Mouse (Mus musculus): ENCODE measurements at regions not wholly inside any gene's neighbourhood (a gene's known extent, or its start where the extent isn't known, plus 50 kb on each side); places are given as distances from the start of the nearest gene placed in this dataset.

GRCm38 (mm10) chr6:94413987-94414360, 86.2 kb upstream of the Slc25a26 start:
- no peak overlapping the region for H3K4me3 ChIP-seq (replicated peaks)
- H3K4me1 ChIP-seq: no peaks in the 10 kb centered on the region
- H3K27me3 ChIP-seq: no peaks in the 10 kb centered on the region
- ATAC-seq (ENCODE audit: insufficient number of reproducible peaks, low FRiP score, low TSS enrichment, low read depth): no peak
- no peak overlapping the region for H3K4me2 ChIP-seq (replicated peaks)
- H3K36me3 ChIP-seq: no peaks in the 10 kb centered on the region
- no peaks in the 10 kb centered on the region for H3K9me3 ChIP-seq (replicated peaks)
- no peak overlapping the region for H3K27ac ChIP-seq (replicated peaks)
- WGBS: 62% methylated on average over 5 of the region's 5 CpGs
- no peak overlapping the region for H3K9ac ChIP-seq

DNA sequence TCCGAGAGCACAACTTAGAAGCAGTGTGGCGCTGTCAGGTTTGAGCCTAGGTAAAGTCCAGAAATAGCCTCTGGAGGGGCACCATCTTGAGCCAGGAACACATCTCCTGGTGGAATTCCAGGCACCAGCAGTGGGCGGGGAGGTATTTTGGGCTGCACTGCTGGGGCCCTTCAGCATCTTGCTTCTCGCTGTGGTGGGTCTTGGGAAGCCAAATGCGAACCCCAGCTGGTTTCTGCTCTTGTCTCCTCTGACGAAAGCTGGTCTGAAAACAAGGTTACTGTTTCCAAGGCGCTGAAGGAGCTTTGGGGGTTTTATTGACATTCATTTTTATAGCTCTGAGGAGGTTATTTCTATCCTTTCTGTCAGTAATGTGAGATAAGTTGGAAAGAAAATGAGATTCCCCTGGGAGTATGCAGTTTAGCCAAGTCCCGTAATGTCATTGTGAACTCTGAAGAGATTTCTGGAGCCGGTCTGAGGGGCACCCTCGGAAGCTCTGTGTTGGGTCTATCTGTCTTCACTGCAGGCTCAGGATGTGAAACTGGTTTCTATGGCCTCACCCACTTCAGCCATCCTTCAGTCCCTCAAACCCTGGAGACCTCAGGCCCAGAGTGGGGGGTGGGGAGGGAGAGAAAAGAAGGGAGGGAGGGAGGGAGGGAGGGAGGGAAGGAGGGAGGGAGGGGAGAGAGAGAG, 86.7 kb upstream of the Slc25a26 start:
- Histone ChIP-seq H3K27me3 (no peaks in the 10 kb centered on the region), H3K9ac (no peak overlapping the region), H3K4me3 (replicated peaks) (no peak overlapping the region), H3K36me3 (no peaks in the 10 kb centered on the region), H3K4me1 (no peaks in the 10 kb centered on the region), H3K9me3 (replicated peaks) (no peaks in the 10 kb centered on the region), H3K4me2 (replicated peaks) (no peak overlapping the region), H3K27ac (replicated peaks) (no peak overlapping the region)
- WGBS: 64% methylated on average over 10 of the region's 10 CpGs
- no peak for ATAC-seq (ENCODE audit: insufficient number of reproducible peaks, low FRiP score, low TSS enrichment, low read depth)

DNA sequence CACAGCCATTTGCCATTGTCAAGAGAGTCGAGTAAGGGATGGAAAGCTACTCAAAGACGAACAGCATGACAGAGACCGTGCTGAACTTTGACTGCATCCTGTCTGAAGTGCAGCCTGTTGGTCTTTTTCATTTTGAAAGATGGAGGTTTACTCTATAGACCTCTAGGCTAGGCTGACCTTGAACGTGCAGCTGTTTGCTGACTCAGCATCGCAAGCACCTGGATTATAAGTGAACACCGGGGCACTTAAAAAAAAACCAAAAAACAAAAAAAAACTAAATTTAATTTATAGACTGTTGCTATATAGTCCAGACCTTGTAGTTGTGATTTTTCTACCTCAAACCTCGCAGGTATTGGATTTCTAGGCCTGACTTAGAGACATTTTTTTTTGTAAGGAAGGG, 87.8 kb upstream of the Slc25a26 start:
- no peak overlapping the region for H3K4me2 ChIP-seq (replicated peaks)
- no peak for ATAC-seq (ENCODE audit: insufficient number of reproducible peaks, low FRiP score, low TSS enrichment, low read depth)
- WGBS: 87% methylated on average over 7 of the region's 7 CpGs
- no peak overlapping the region for H3K27ac ChIP-seq (replicated peaks)
- no peaks in the 10 kb centered on the region for H3K36me3 ChIP-seq
- no peaks in the 10 kb centered on the region for H3K9me3 ChIP-seq (replicated peaks)
- no peaks in the 10 kb centered on the region for H3K4me1 ChIP-seq
- no peaks in the 10 kb centered on the region for H3K27me3 ChIP-seq
- no peak overlapping the region for H3K9ac ChIP-seq
- no peak overlapping the region for H3K4me3 ChIP-seq (replicated peaks)

GRCm38 (mm10) chr6:94410480-94410879, 89.7 kb upstream of the Slc25a26 start:
- no peak overlapping the region for H3K4me3 ChIP-seq (replicated peaks)
- no peak overlapping the region for H3K27ac ChIP-seq (replicated peaks)
- no peak overlapping the region for H3K4me2 ChIP-seq (replicated peaks)
- H3K9ac ChIP-seq: no peak overlapping the region
- H3K36me3 ChIP-seq: no peaks in the 10 kb centered on the region
- no peaks in the 10 kb centered on the region for H3K9me3 ChIP-seq (replicated peaks)
- H3K4me1 ChIP-seq: no peaks in the 10 kb centered on the region
- H3K27me3 ChIP-seq: no peaks in the 10 kb centered on the region
- WGBS: 69% methylated on average over 2 of the region's 2 CpGs
- no peak for ATAC-seq (ENCODE audit: insufficient number of reproducible peaks, low FRiP score, low TSS enrichment, low read depth)

DNA sequence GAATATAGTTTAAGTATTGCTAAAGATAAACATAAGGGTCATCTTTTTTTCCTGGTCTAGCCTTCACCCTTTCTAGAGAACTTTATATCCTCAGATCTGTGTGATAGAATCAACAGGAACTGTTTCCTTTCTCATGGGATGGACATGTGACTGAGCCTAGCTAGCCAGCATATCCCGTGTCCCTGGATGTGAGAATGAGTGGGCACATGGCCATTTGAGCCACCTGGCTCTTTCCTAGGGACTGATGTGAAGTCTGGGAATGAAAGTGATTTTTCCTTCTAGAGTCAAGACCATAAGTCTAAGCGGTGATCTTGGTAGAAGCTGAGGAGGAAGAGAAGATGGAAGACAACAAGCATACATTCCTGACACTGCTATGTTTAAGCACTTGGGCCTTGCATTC, 91.1 kb upstream of the Slc25a26 start:
- H3K4me1 ChIP-seq: no peaks in the 10 kb centered on the region
- WGBS: 86% methylated on average over 2 of the region's 2 CpGs
- H3K9ac ChIP-seq: no peak overlapping the region
- H3K36me3 ChIP-seq: no peaks in the 10 kb centered on the region
- no peaks in the 10 kb centered on the region for H3K27me3 ChIP-seq
- no peak for ATAC-seq (ENCODE audit: insufficient number of reproducible peaks, low FRiP score, low TSS enrichment, low read depth)
- H3K9me3 ChIP-seq (replicated peaks): no peaks in the 10 kb centered on the region
- no peak overlapping the region for H3K4me2 ChIP-seq (replicated peaks)
- H3K4me3 ChIP-seq (replicated peaks): no peak overlapping the region
- H3K27ac ChIP-seq (replicated peaks): no peak overlapping the region

GRCm38 (mm10) chr6:94407751-94408150, 92.4 kb upstream of the Slc25a26 start:
- Histone ChIP-seq H3K4me2 (replicated peaks) (no peak overlapping the region), H3K27me3 (no peaks in the 10 kb centered on the region), H3K4me3 (replicated peaks) (no peak overlapping the region), H3K27ac (replicated peaks) (no peak overlapping the region), H3K9ac (no peak overlapping the region), H3K4me1 (no peaks in the 10 kb centered on the region), H3K36me3 (no peaks in the 10 kb centered on the region), H3K9me3 (replicated peaks) (no peaks in the 10 kb centered on the region)
- no peak for ATAC-seq (ENCODE audit: insufficient number of reproducible peaks, low FRiP score, low TSS enrichment, low read depth)
- 71% methylated on average over 4 of the region's 4 CpGs for WGBS

DNA sequence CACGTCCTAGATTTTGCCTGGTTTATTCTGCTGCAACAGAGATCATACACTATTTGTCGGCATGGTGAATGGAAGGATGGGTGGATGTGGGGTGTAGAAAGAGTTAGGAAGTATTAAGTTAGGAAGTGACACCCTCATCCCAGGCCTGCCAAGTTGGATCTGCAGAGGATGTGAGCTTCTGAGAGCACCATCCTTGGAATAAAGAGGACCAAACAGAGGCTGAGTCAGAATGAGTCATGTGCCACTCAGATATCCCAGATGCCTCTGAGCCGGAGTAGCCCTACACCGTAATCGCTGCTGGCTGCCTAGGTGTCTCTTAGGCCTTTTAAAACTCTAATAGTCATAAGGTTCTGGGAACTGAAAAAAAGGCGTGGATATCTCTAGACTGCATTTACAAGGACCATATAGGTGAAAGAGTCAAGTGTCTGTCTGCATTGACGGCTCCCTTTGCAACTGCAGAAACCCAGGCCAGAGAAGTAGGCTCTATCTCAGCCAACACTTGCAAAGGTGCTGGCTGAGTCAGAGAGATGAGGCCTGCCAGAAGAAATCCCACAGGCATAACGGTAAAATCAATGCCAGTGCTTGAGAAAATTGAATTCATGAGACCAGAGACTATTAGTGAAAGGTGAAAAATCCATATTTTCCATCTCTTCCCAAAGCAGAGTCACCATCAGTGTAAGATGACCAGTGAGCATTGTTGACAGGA, 94.6 kb upstream of the Slc25a26 start:
- peaks cover 8% of the 10 kb centered on the region; the same call in 1 of the 2 replicates for H3K4me1 ChIP-seq
- no peak overlapping the region for H3K9ac ChIP-seq
- H3K9me3 ChIP-seq (replicated peaks): no peaks in the 10 kb centered on the region
- no peak for ATAC-seq (ENCODE audit: insufficient number of reproducible peaks, low FRiP score, low TSS enrichment, low read depth)
- WGBS: 84% methylated on average over 8 of the region's 8 CpGs
- H3K4me3 ChIP-seq (replicated peaks): no peak overlapping the region
- no peak overlapping the region for H3K27ac ChIP-seq (replicated peaks)
- no peaks in the 10 kb centered on the region for H3K36me3 ChIP-seq
- H3K27me3 ChIP-seq: no peaks in the 10 kb centered on the region
- H3K4me2 ChIP-seq (replicated peaks): no peak overlapping the region

- H3K9ac ChIP-seq: no peak overlapping the region
- no peak overlapping the region for H3K4me2 ChIP-seq (replicated peaks)
- H3K9me3 ChIP-seq (replicated peaks): no peaks in the 10 kb centered on the region
- H3K4me3 ChIP-seq (replicated peaks): no peak overlapping the region
- no peaks in the 10 kb centered on the region for H3K27me3 ChIP-seq
- no peaks in the 10 kb centered on the region for H3K36me3 ChIP-seq
- WGBS: 54% methylated on average over 9 of the region's 9 CpGs
- peaks cover 10% of the 10 kb centered on the region; the same call in 1 of the 2 replicates for H3K4me1 ChIP-seq
- H3K27ac ChIP-seq (replicated peaks): no peak overlapping the region
- ATAC-seq (ENCODE audit: insufficient number of reproducible peaks, low FRiP score, low TSS enrichment, low read depth): no peak
These were observed 98.3 kb upstream of the Slc25a26 start for GRCm38 (mm10) chr6:94401617-94402481.

- no peak overlapping the region for H3K4me3 ChIP-seq (replicated peaks)
- no peaks in the 10 kb centered on the region for H3K9me3 ChIP-seq (replicated peaks)
- WGBS: 22% methylated on average over 14 of the region's 14 CpGs
- H3K27ac ChIP-seq (replicated peaks): no peak overlapping the region
- no peak for ATAC-seq (ENCODE audit: insufficient number of reproducible peaks, low FRiP score, low TSS enrichment, low read depth)
- no peaks in the 10 kb centered on the region for H3K27me3 ChIP-seq
- H3K36me3 ChIP-seq: no peaks in the 10 kb centered on the region
- H3K4me1 ChIP-seq: peaks cover 10% of the 10 kb centered on the region; the same call in 1 of the 2 replicates
- H3K9ac ChIP-seq: no peak overlapping the region
- peak overlapping the region; percentile 17; the same call in 1 of the 2 replicates for H3K4me2 ChIP-seq (replicated peaks)
These were observed 99.0 kb upstream of the Slc25a26 start for GRCm38 (mm10) chr6:94401061-94401591.

- peak overlapping the region; percentile 17 for H3K4me2 ChIP-seq (replicated peaks)
- H3K4me1 ChIP-seq: peaks cover 10% of the 10 kb centered on the region; the same call in 1 of the 2 replicates
- no peak for ATAC-seq (ENCODE audit: insufficient number of reproducible peaks, low FRiP score, low TSS enrichment, low read depth)
- no peaks in the 10 kb centered on the region for H3K27me3 ChIP-seq
- no peak overlapping the region for H3K27ac ChIP-seq (replicated peaks)
- H3K9me3 ChIP-seq (replicated peaks): no peaks in the 10 kb centered on the region
- 42% methylated on average over 13 of the region's 13 CpGs for WGBS
- no peak overlapping the region for H3K4me3 ChIP-seq (replicated peaks)
- no peaks in the 10 kb centered on the region for H3K36me3 ChIP-seq
- no peak overlapping the region for H3K9ac ChIP-seq
These were observed 99.6 kb upstream of the Slc25a26 start for GRCm38 (mm10) chr6:94400471-94401051.

DNA sequence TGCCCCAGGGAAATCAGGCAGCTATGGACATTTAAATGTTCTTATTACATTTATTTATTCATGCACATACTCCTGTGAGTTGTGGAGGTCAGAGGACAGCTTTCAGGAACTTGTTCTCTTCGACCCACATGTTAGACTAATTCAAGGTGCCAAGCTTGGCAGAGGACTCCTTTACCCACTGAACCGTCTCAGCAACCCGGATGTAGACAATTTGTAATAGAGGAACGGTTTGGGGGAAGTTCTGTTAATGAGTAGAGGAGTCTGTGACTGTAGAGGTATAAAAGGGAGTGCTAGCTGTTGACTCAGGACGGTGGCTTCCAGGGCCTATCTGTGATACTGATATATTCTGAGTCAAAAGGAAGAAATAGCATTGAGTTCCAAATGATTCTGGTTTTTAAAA, 107.4 kb upstream of the Magi1 start:
- H3K4me2 ChIP-seq (replicated peaks): no peak overlapping the region
- no peak overlapping the region for H3K27ac ChIP-seq (replicated peaks)
- no peak for ATAC-seq (ENCODE audit: insufficient number of reproducible peaks, low FRiP score, low TSS enrichment, low read depth)
- no peaks in the 10 kb centered on the region for H3K27me3 ChIP-seq
- H3K36me3 ChIP-seq: no peaks in the 10 kb centered on the region
- H3K4me3 ChIP-seq (replicated peaks): no peak overlapping the region
- no peaks in the 10 kb centered on the region for H3K9me3 ChIP-seq (replicated peaks)
- WGBS: 48% methylated on average over 5 of the region's 5 CpGs
- H3K4me1 ChIP-seq: 0 out of 2 replicates have a peak, but pooled peaks cover 3% of the 10 kb centered on the region
- no peak overlapping the region for H3K9ac ChIP-seq
